Mouse (Mus musculus) forebrain, embryonic 12.5 days (tissue): ENCODE measurements around the gene Arhgef25. TPM values are rescaled to one million over a fixed set of nuclear protein-coding genes. Genes with fewer than 3 reads are reported as not detected.

ENCODE experiments used
- ATAC-seq: fragments of 200-750 bp; cut with Nextera tagmentation; 2 replicates; pipeline ENCODE4 v1.8.0; 2017; ENCODE audit warnings: moderate TSS enrichment; ENCODE audit not compliant: low FRiP score
- H3K27ac ChIP-seq: fragments of 300-500 bp; sonication (generic); 2 replicates; pipeline ENCODE4 v1.5.1; 2016; ENCODE audit warnings: mild to moderate bottlenecking
- H3K27me3 ChIP-seq: fragments of 300-500 bp; sonication (generic); 2 replicates; pipeline ENCODE4 v1.6.1; 2016; ENCODE audit warnings: mild to moderate bottlenecking
- H3K36me3 ChIP-seq: fragments of 300-500 bp; sonication (generic); replicated peaks from 2 replicates; pipeline ENCODE4 v1.6.1; 2016; ENCODE audit warnings: mild to moderate bottlenecking
- H3K4me1 ChIP-seq: fragments of 300-500 bp; sonication (generic); 2 replicates; pipeline ENCODE4 v1.6.1; 2016
- H3K4me2 ChIP-seq: fragments of 300-500 bp; sonication (generic); 2 replicates; pipeline ENCODE4 v1.6.1; 2016; ENCODE audit warnings: mild to moderate bottlenecking, moderate library complexity
- H3K4me3 ChIP-seq: fragments of 300-500 bp; sonication (generic); replicated peaks from 2 replicates; pipeline ENCODE4 v1.5.1; 2016; ENCODE audit warnings: mild to moderate bottlenecking
- H3K9ac ChIP-seq: fragments of 300-500 bp; sonication (generic); 2 replicates; pipeline ENCODE4 v1.6.1; 2016; ENCODE audit warnings: mild to moderate bottlenecking
- H3K9me3 ChIP-seq: fragments of 300-500 bp; sonication (generic); 2 replicates; pipeline ENCODE4 v1.6.1; 2016
- WGBS: fragments of 180-500 bp; shearing (Covaris S2); methylation state at CpG from one replicate; pipeline ENCODE4 v1.1.7; 2016; 5-methylcytosine and 5-hydroxymethylcytosine counted together
- polyA plus RNA-seq: library from polyadenylated mRNA; unstranded; fragments of >200 nt; fragmentation: Nextera tagmentation; extraction: Ambion mirVana; gene quantifications from 2 replicates; pipeline ENCODE4 v1.2.1, GENCODE M21; 2016

Gene Arhgef25
- polyA plus RNA-seq, 1 experiment from 2014 or later: 36.4 TPM

DNA sequence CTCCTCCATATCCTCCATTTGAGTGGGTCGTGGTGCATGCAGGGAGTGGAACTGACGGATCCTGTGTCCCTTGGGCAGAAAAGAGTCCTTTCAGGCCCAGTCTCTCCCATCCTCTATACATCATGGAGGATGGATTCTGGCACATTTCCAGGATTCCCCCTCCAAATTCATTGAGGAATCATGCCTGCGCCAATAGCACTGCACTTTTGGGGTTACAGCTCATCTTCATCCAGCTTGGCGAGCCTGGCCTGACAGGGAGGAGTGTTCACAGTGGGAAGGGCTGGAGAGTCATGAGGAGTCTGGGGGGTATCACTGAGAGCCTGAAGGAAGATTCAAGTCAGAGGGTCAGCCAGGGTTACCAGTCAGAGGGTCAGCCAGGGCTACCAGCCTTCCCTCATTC is 7.3 kb downstream of the Arhgef25 start:
- Histone ChIP-seq H3K36me3 (peaks cover 12% of the 10 kb centered on the region), H3K27me3 (peaks cover 59% of the 10 kb centered on the region), H3K9me3 (0 out of 2 replicates have a peak, but pooled peaks cover 3% of the 10 kb centered on the region), H3K4me2 (no peak overlapping the region), H3K9ac (no peak overlapping the region), H3K4me3 (no peak overlapping the region), H3K27ac (no peak overlapping the region), H3K4me1 (peaks cover 45% of the 10 kb centered on the region)
- no peak for ATAC-seq
- 89% methylated on average over 4 of the region's 4 CpGs for WGBS

DNA sequence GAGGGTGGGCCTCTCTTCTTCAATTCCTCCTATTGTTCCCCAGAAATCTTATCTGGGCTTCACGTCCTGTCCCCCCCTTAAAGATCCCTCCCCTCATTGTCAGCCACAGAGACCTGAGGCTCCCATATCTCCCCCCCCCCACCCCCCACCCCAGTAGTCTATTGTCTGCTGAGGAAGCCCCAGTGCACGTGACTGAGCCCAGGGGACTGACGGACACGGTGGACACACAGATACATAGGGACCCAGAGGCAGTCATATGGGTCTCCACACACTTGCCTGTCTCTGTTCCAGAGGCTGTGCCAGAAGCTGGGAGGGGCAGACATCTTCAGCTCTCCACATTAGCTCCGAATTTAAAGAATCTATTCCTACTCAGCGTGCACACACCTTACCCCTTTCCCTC is 8.3 kb downstream of the Arhgef25 start:
- Histone ChIP-seq H3K4me1 (peaks cover 41% of the 10 kb centered on the region), H3K9ac (no peak overlapping the region), H3K27ac (no peak overlapping the region), H3K4me2 (no peak overlapping the region), H3K36me3 (peaks cover 9% of the 10 kb centered on the region), H3K4me3 (no peak overlapping the region), H3K27me3 (peaks cover 70% of the 10 kb centered on the region), H3K9me3 (no peaks in the 10 kb centered on the region)
- 70% methylated on average over 6 of the region's 6 CpGs for WGBS
- no peak for ATAC-seq

- Histone ChIP-seq H3K36me3 (peaks cover 7% of the 10 kb centered on the region; the same call in 1 of the 2 replicates), H3K4me1 (peaks cover 41% of the 10 kb centered on the region), H3K27me3 (peaks cover 78% of the 10 kb centered on the region), H3K9me3 (no peaks in the 10 kb centered on the region), H3K9ac (no peak overlapping the region), H3K4me3 (no peak overlapping the region; the same call in 1 of the 2 replicates), H3K4me2 (no peak overlapping the region), H3K27ac (no peak overlapping the region)
- 4% methylated on average over 3 of the region's 3 CpGs for WGBS
- ATAC-seq: no peak
Observed at GRCm38 (mm10) chr10:127180695-127181047, 9.2 kb downstream of the Arhgef25 start.

DNA sequence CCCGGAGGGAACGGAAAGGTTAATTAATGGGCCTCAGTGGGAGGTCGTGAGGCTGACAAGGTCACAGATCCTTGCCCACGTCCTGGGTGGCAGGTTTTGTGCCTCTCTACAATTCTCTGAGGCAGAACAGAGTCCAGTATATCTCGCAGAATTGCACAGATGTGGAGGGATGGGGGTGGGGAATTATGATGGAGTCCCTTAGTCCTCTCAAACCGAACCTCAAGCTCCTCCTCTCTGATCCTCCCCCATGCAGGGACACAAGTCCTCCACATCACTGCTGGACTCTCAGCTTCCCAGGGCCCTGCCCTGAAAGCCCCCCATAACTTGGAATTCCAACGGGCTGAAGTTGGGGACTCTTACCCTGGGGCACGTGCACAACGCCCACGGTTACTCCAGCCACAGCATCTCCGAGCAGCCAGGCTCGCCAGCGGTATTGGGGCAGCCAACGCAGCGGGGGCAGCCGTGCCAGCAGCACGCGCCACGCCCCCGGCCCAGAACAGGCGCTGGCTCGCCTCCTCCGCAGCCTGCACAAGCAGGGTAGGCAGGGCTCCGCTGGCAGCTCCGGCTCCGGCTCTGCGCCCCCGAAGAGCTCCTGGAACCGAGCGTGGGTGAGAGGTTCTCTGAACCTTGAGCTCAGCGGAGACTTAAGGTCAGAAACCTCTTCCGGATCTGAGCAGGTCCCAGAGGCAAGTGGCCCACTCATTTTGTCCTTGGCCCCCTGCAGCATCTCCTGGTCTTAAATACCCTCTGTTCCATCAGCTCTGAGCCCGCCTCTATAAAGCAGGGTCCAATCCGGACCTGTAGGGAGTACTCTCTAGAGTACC is 9.8 kb downstream of the Arhgef25 start, which contains the start of gene Slc26a10:
Gene Slc26a10, minus strand, starts transcription at position 775 of the 824 bp plus-strand sequence.
- Histone ChIP-seq H3K9ac (peak within 1 kb of the TSS; percentile 39; the same call in 1 of the 2 replicates), H3K4me1 (peaks cover 41% of the 10 kb centered on the region), H3K4me3 (peak within 1 kb of the TSS; percentile 25), H3K4me2 (peak within 1 kb of the TSS; percentile 43), H3K27ac (no peak within 1 kb of the TSS), H3K27me3 (peaks cover 78% of the 10 kb centered on the region), H3K36me3 (peaks cover 7% of the 10 kb centered on the region; the same call in 1 of the 2 replicates), H3K9me3 (no peaks in the 10 kb centered on the region)
- WGBS: 1% methylated on average over 34 of the region's 34 CpGs
- ATAC-seq: peak; percentile 12; the same call in 1 of the 2 replicates

- H3K27me3 ChIP-seq: peaks cover 73% of the 10 kb centered on the region
- peak overlapping the region; percentile 27 for H3K4me3 ChIP-seq
- peaks cover 7% of the 10 kb centered on the region; the same call in 1 of the 2 replicates for H3K36me3 ChIP-seq
- no peaks in the 10 kb centered on the region for H3K9me3 ChIP-seq
- ATAC-seq: no peak
- H3K9ac ChIP-seq: peak overlapping the region; percentile 17; the same call in 1 of the 2 replicates
- no peak overlapping the region for H3K27ac ChIP-seq
- peaks cover 25% of the 10 kb centered on the region for H3K4me1 ChIP-seq
- peak overlapping the region; percentile 51 for H3K4me2 ChIP-seq
- WGBS: 4% methylated on average over 41 of the region's 41 CpGs
Observed at GRCm38 (mm10) chr10:127178286-127179027, 11.4 kb downstream of the Arhgef25 start.

DNA sequence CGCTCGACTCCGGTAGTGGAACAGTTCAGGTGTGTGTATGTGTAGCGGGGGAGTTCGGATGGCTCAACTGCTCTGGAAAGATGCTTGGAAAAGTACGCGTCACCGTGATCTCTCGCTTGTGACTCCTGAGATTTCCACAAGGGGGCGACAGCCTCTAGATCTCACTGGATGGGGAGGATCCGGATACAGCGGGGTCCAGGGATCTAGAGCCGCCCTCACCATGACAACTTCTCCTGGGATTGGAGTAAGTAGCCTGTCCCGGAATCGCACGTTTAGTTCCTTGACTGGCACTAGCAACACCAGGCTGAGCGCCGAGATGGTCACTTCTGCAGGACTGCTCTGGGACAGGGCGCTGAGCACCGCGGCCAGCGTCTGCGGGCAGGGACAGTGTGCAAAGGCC is 12.2 kb downstream of the Arhgef25 start:
- H3K9ac ChIP-seq: no peak overlapping the region
- peaks cover 73% of the 10 kb centered on the region for H3K27me3 ChIP-seq
- H3K4me2 ChIP-seq: peak overlapping the region; percentile 51
- H3K27ac ChIP-seq: no peak overlapping the region
- WGBS: under 1% methylated on average over 23 of the region's 23 CpGs
- H3K4me1 ChIP-seq: peaks cover 25% of the 10 kb centered on the region
- peak overlapping the region; percentile 27 for H3K4me3 ChIP-seq
- 0 out of 2 replicates have a peak, but pooled peaks cover 3% of the 10 kb centered on the region for H3K36me3 ChIP-seq
- no peaks in the 10 kb centered on the region for H3K9me3 ChIP-seq
- ATAC-seq: peak; percentile 60

DNA sequence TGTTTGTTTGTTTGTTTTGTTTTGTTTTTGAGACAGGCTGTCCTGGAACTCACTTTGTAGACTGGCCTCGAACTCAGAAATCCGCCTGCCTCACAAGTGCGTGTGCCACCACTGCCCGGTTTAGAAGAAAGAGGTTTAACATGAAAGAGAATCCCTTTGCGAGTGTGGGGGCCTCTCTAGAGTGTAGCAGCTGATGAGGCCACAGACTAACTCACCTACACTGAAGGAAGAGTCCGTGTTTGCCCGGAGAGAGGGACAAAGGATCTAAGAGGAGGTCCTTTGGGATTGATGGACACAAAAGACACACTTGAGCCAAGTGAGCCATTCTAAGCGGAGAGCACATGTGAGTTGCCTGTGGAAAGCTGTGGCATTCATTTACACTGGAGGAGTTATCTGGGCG is 12.6 kb downstream of the Arhgef25 start:
- ATAC-seq: no peak
- Histone ChIP-seq H3K9ac (no peak overlapping the region), H3K4me3 (no peak overlapping the region), H3K9me3 (no peaks in the 10 kb centered on the region), H3K27ac (no peak overlapping the region), H3K4me1 (peaks cover 25% of the 10 kb centered on the region), H3K27me3 (peaks cover 71% of the 10 kb centered on the region), H3K36me3 (no peaks in the 10 kb centered on the region), H3K4me2 (peak overlapping the region; percentile 2; the same call in 1 of the 2 replicates)
- 22% methylated on average over 9 of the region's 9 CpGs for WGBS

GRCm38 (mm10) chr10:127176756-127177155 is 13.1 kb downstream of the Arhgef25 start:
- H3K4me3 ChIP-seq: no peak overlapping the region; the same call in 1 of the 2 replicates
- 11% methylated on average over 7 of the region's 7 CpGs for WGBS

GRCm38 (mm10) chr10:127176228-127176627 is 13.7 kb downstream of the Arhgef25 start:
- Histone ChIP-seq H3K27ac (no peak overlapping the region), H3K9me3 (no peaks in the 10 kb centered on the region), H3K27me3 (peaks cover 73% of the 10 kb centered on the region), H3K4me3 (no peak overlapping the region; the same call in 1 of the 2 replicates), H3K9ac (no peak overlapping the region), H3K4me2 (no peak overlapping the region), H3K36me3 (no peaks in the 10 kb centered on the region), H3K4me1 (peaks cover 25% of the 10 kb centered on the region)
- WGBS: 28% methylated on average over 3 of the region's 3 CpGs
- ATAC-seq: no peak

More at GRCm38 (mm10) chr10:127176756-127177155, 13.1 kb downstream of the Arhgef25 start:
- H3K9ac ChIP-seq: no peak overlapping the region
- H3K27me3 ChIP-seq: peaks cover 73% of the 10 kb centered on the region
- H3K27ac ChIP-seq: no peak overlapping the region
- no peak for ATAC-seq
- H3K4me1 ChIP-seq: peaks cover 25% of the 10 kb centered on the region
- no peaks in the 10 kb centered on the region for H3K9me3 ChIP-seq
- H3K36me3 ChIP-seq: no peaks in the 10 kb centered on the region
- H3K4me2 ChIP-seq: 0 out of 2 replicates have a peak overlapping the region, but pooled peaks have one; percentile 8

- H3K27ac ChIP-seq: no peak overlapping the region
- peaks cover 73% of the 10 kb centered on the region for H3K27me3 ChIP-seq
- 89% methylated on average over 7 of the region's 7 CpGs for WGBS
- no peaks in the 10 kb centered on the region for H3K36me3 ChIP-seq
- no peak overlapping the region for H3K4me3 ChIP-seq
- H3K4me2 ChIP-seq: no peak overlapping the region
- no peak for ATAC-seq
- H3K9ac ChIP-seq: no peak overlapping the region
- no peaks in the 10 kb centered on the region for H3K9me3 ChIP-seq
- peaks cover 31% of the 10 kb centered on the region for H3K4me1 ChIP-seq
Observed at GRCm38 (mm10) chr10:127174170-127174569, 15.7 kb downstream of the Arhgef25 start.

GRCm38 (mm10) chr10:127173148-127174065 is 16.5 kb downstream of the Arhgef25 start:
- H3K4me2 ChIP-seq: no peak overlapping the region
- no peak for ATAC-seq
- H3K4me3 ChIP-seq: no peak overlapping the region
- no peak overlapping the region for H3K27ac ChIP-seq
- no peaks in the 10 kb centered on the region for H3K36me3 ChIP-seq
- H3K9me3 ChIP-seq: no peaks in the 10 kb centered on the region
- H3K27me3 ChIP-seq: peaks cover 73% of the 10 kb centered on the region
- H3K9ac ChIP-seq: no peak overlapping the region
- H3K4me1 ChIP-seq: peaks cover 28% of the 10 kb centered on the region
- 83% methylated on average over 16 of the region's 16 CpGs for WGBS
